Mouse (Mus musculus): Measurements from ENCODE around the gene Mef2d. TPM values are rescaled to one million over a fixed set of nuclear protein-coding genes. Genes with fewer than 3 reads are reported as not detected.

The Mef2d gene
- polyA plus RNA-seq, 2 experiments: 6.4 to 10.3 TPM

GRCm38 (mm10) chr3:88120117-88120651 is 22.0 kb upstream of the Mef2d start:
- no peak for TF ChIP-seq CTCF (IDR thresholded peaks at IDR 0.05; ENCODE audit: low read depth)
- TF ChIP-seq EP300 (IDR thresholded peaks at IDR 0.05; ENCODE audit: low read depth): no peak
- H3K4me2 ChIP-seq (ENCODE audit: low read depth): no peak overlapping the region
- no peaks in the 10 kb centered on the region for H3K27me3 ChIP-seq (ENCODE audit: control insufficient read depth, insufficient read depth, low read length)
- H3K36me3 ChIP-seq (replicated peaks; ENCODE audit: control insufficient read depth, insufficient read depth, low read depth): no peaks in the 10 kb centered on the region; the same call in 1 of the 2 replicates
- no peaks in the 10 kb centered on the region for H3K9me3 ChIP-seq (ENCODE audit: control insufficient read depth, low read length)
- ATAC-seq (ENCODE audit: insufficient read depth): no peak
- DNase-seq (ENCODE audit: low read depth in 3 of 3, low spot score in 3 of 3): no peak
- no peaks in the 10 kb centered on the region for H3K4me1 ChIP-seq (replicated peaks; ENCODE audit: control insufficient read depth in 2 of 2, insufficient read depth in 2 of 2, low read length in 1 of 2)
- WGBS (ENCODE audit: insufficient replicate concordance): 73% methylated on average over 19 of the region's 19 CpGs
- no peak overlapping the region for H3K27ac ChIP-seq
- no peak overlapping the region for H3K9ac ChIP-seq (replicated peaks)
- H3K4me3 ChIP-seq (ENCODE audit: insufficient read depth in 1 of 2, low read depth in 2 of 2, low read length in 2 of 2): no peak overlapping the region

- TF ChIP-seq EP300 (IDR thresholded peaks at IDR 0.05; ENCODE audit: low read depth) (no peak), CTCF (IDR thresholded peaks at IDR 0.05; ENCODE audit: low read depth) (no peak)
- Histone ChIP-seq H3K27ac (no peak overlapping the region), H3K4me3 (ENCODE audit: insufficient read depth in 1 of 2, low read depth in 2 of 2, low read length in 2 of 2) (no peak overlapping the region), H3K27me3 (ENCODE audit: control insufficient read depth, insufficient read depth, low read length) (no peaks in the 10 kb centered on the region), H3K4me2 (ENCODE audit: low read depth) (no peak overlapping the region), H3K9ac (replicated peaks) (no peak overlapping the region), H3K9me3 (ENCODE audit: control insufficient read depth, low read length) (no peaks in the 10 kb centered on the region), H3K36me3 (replicated peaks; ENCODE audit: control insufficient read depth, insufficient read depth, low read depth) (no peaks in the 10 kb centered on the region; the same call in 1 of the 2 replicates), H3K4me1 (replicated peaks; ENCODE audit: control insufficient read depth in 2 of 2, insufficient read depth in 2 of 2, low read length in 1 of 2) (no peaks in the 10 kb centered on the region)
- DNase-seq (ENCODE audit: low read depth in 3 of 3, low spot score in 3 of 3) (no peak), ATAC-seq (ENCODE audit: insufficient read depth) (no peak)
- WGBS (ENCODE audit: insufficient replicate concordance): 70% methylated on average over 14 of the region's 14 CpGs
Observed at GRCm38 (mm10) chr3:88121164-88122131, 20.7 kb upstream of the Mef2d start.

GRCm38 (mm10) chr3:88125195-88125594 is 17.0 kb upstream of the Mef2d start:
- 24% methylated on average over 4 of the region's 4 CpGs for WGBS (ENCODE audit: insufficient replicate concordance)
- no peak for DNase-seq (ENCODE audit: low read depth in 3 of 3, low spot score in 3 of 3)
- Histone ChIP-seq H3K4me2 (ENCODE audit: low read depth) (no peak overlapping the region), H3K27me3 (ENCODE audit: control insufficient read depth, insufficient read depth, low read length) (no peaks in the 10 kb centered on the region), H3K27ac (no peak overlapping the region), H3K36me3 (replicated peaks; ENCODE audit: control insufficient read depth, insufficient read depth, low read depth) (no peaks in the 10 kb centered on the region), H3K4me3 (ENCODE audit: insufficient read depth in 1 of 2, low read depth in 2 of 2, low read length in 2 of 2) (no peak overlapping the region), H3K4me1 (replicated peaks; ENCODE audit: control insufficient read depth in 2 of 2, insufficient read depth in 2 of 2, low read length in 1 of 2) (no peaks in the 10 kb centered on the region), H3K9me3 (ENCODE audit: control insufficient read depth, low read length) (no peaks in the 10 kb centered on the region), H3K9ac (replicated peaks) (no peak overlapping the region)
- TF ChIP-seq EP300 (IDR thresholded peaks at IDR 0.05; ENCODE audit: low read depth) (no peak), CTCF (IDR thresholded peaks at IDR 0.05; ENCODE audit: low read depth) (no peak)
- no peak for ATAC-seq (ENCODE audit: insufficient read depth)

DNA sequence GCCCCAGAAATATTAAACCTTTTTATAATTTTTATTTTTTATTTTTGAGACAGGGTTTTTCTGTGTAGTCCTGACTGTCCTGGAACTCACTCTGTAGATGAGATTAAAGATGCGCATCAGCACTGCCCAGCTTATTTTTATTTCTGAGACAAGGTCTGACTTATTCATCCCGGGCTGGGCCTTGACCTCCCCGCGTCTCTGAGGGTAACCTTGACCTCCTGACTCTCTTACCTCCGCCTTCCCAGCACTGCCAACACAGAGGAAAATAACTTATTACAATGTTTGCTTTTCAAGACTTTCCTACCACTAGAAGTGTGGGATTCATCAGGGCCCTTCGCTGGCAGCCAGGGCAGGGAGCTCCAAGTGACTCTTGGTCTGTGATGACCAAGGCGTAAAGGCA is 16.0 kb upstream of the Mef2d start:
- H3K9me3 ChIP-seq (ENCODE audit: control insufficient read depth, low read length): no peaks in the 10 kb centered on the region
- H3K4me2 ChIP-seq (ENCODE audit: low read depth): no peak overlapping the region
- DNase-seq (ENCODE audit: low read depth in 3 of 3, low spot score in 3 of 3) (no peak), ATAC-seq (ENCODE audit: insufficient read depth) (no peak)
- H3K4me3 ChIP-seq (ENCODE audit: insufficient read depth in 1 of 2, low read depth in 2 of 2, low read length in 2 of 2): no peak overlapping the region
- 74% methylated on average over 7 of the region's 7 CpGs for WGBS (ENCODE audit: insufficient replicate concordance)
- no peaks in the 10 kb centered on the region for H3K4me1 ChIP-seq (replicated peaks; ENCODE audit: control insufficient read depth in 2 of 2, insufficient read depth in 2 of 2, low read length in 1 of 2)
- TF ChIP-seq CTCF (IDR thresholded peaks at IDR 0.05; ENCODE audit: low read depth): no peak
- no peak for TF ChIP-seq EP300 (IDR thresholded peaks at IDR 0.05; ENCODE audit: low read depth)
- no peaks in the 10 kb centered on the region for H3K27me3 ChIP-seq (ENCODE audit: control insufficient read depth, insufficient read depth, low read length)
- no peaks in the 10 kb centered on the region for H3K36me3 ChIP-seq (replicated peaks; ENCODE audit: control insufficient read depth, insufficient read depth, low read depth)
- no peak overlapping the region for H3K27ac ChIP-seq
- H3K9ac ChIP-seq (replicated peaks): no peak overlapping the region

DNA sequence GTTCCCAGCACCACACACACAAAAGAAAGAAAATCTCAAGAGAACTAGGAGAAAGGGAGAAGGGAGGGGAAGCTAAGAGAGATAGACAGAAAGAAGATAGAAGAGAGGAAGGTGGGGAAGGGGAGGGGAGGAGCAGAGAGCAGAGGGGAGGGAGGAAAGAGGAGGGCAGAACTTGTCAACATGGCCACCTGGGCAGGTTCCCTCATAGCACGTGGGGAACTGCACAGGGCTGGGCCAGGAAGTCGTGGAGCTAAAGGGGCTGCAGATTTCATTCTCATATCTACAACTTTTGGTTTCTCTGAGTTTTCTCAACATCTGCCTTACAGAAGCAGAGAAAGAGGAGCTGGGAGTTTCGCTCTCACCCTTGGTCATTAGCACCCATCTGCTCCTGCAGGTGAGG is 14.5 kb upstream of the Mef2d start:
- no peak for TF ChIP-seq CTCF (IDR thresholded peaks at IDR 0.05; ENCODE audit: low read depth)
- no peak for TF ChIP-seq EP300 (IDR thresholded peaks at IDR 0.05; ENCODE audit: low read depth)
- Histone ChIP-seq H3K9me3 (ENCODE audit: control insufficient read depth, low read length) (no peaks in the 10 kb centered on the region), H3K27ac (no peak overlapping the region), H3K4me2 (ENCODE audit: low read depth) (no peak overlapping the region), H3K4me1 (replicated peaks; ENCODE audit: control insufficient read depth in 2 of 2, insufficient read depth in 2 of 2, low read length in 1 of 2) (no peaks in the 10 kb centered on the region), H3K4me3 (ENCODE audit: insufficient read depth in 1 of 2, low read depth in 2 of 2, low read length in 2 of 2) (no peak overlapping the region), H3K27me3 (ENCODE audit: control insufficient read depth, insufficient read depth, low read length) (no peaks in the 10 kb centered on the region), H3K9ac (replicated peaks) (no peak overlapping the region), H3K36me3 (replicated peaks; ENCODE audit: control insufficient read depth, insufficient read depth, low read depth) (no peaks in the 10 kb centered on the region)
- 39% methylated on average over 3 of the region's 3 CpGs for WGBS (ENCODE audit: insufficient replicate concordance)
- ATAC-seq (ENCODE audit: insufficient read depth) (no peak), DNase-seq (ENCODE audit: low read depth in 3 of 3, low spot score in 3 of 3) (no peak)

All from liver, embryonic 14.5 days (tissue).